Mouse (Mus musculus) liver, adult 2 months (tissue): Measurements from ENCODE around the gene Lipa.

Experiments
- CTCF ChIP-seq: fragments of 200-500 bp; IDR thresholded peaks from 2 replicates; pipeline ENCODE4 v1.5.1; 2011; ENCODE audit warnings: low read depth, low read length, control low read depth
- POLR2A ChIP-seq: fragments of 200-500 bp; IDR thresholded peaks from 2 replicates; pipeline ENCODE4 v1.6.1; 2011; ENCODE audit warnings: low read length, control low read depth; ENCODE audit not compliant: insufficient read depth; ENCODE audit errors: extremely low read depth

GRCm38 (mm10) chr19:34461451-34462019 is 65.7 kb downstream of the Lipa start:
- TF ChIP-seq CTCF (no peak), POLR2A (no peak)
